Mouse (Mus musculus) forebrain, postnatal 0 days (tissue): ENCODE measurements at regions not wholly inside any gene's neighbourhood (a gene's known extent, or its start where the extent isn't known, plus 50 kb on each side); places are given as distances from the start of the nearest gene placed in this dataset.
A peak's percentile ranks its signal among the peaks of the same experiment; 100 is the strongest.

Source experiments
- ATAC-seq: fragments of 200-750 bp; cut with Nextera tagmentation; 2 replicates; pipeline ENCODE4 v1.8.0; 2017; ENCODE audit warnings: mild to moderate bottlenecking, moderate library complexity
- DNase-seq: peaks from one replicate; pipeline ENCODE4 v3.0.0-alpha.2; 2015
- H3K27ac ChIP-seq: fragments of 300-500 bp; sonication (generic); 2 replicates; pipeline ENCODE4 v1.5.1; 2014; ENCODE audit warnings: low read depth, mild to moderate bottlenecking, antibody characterized with exemption, low read length, moderate library complexity, mixed read lengths
- H3K27me3 ChIP-seq: fragments of 300-500 bp; sonication (generic); 2 replicates; pipeline ENCODE4 v1.6.1; 2014; ENCODE audit warnings: mild to moderate bottlenecking, low read length, mixed read lengths; ENCODE audit not compliant: insufficient read depth
- H3K36me3 ChIP-seq: fragments of 300-500 bp; sonication (generic); 2 replicates; pipeline ENCODE4 v1.6.1; 2014; ENCODE audit warnings: mild to moderate bottlenecking, moderate library complexity; ENCODE audit not compliant: insufficient read depth
- H3K4me1 ChIP-seq: fragments of 300-500 bp; sonication (generic); 2 replicates; pipeline ENCODE4 v1.6.1; 2014; ENCODE audit warnings: antibody characterized with exemption; ENCODE audit not compliant: insufficient read depth
- H3K4me2 ChIP-seq: fragments of 300-500 bp; sonication (generic); 2 replicates; pipeline ENCODE4 v1.6.1; 2014; ENCODE audit warnings: low read depth, mild to moderate bottlenecking, moderate library complexity
- H3K4me3 ChIP-seq: fragments of 300-500 bp; sonication (generic); 2 replicates; pipeline ENCODE4 v1.5.1; 2014; ENCODE audit warnings: low read depth, low read length, mixed read lengths
- H3K9ac ChIP-seq: fragments of 300-500 bp; sonication (generic); 2 replicates; pipeline ENCODE4 v1.6.1; 2014; ENCODE audit warnings: mild to moderate bottlenecking
- H3K9me3 ChIP-seq: fragments of 300-500 bp; sonication (generic); 2 replicates; pipeline ENCODE4 v1.6.1; 2016; ENCODE audit warnings: low read length
- CTCF ChIP-seq: sonication (generic); IDR thresholded peaks from 2 replicates; pipeline ENCODE4 v1.5.1; 2016; ENCODE audit warnings: antibody characterized with exemption, control low read depth, low read depth
- WGBS: fragments of 180-500 bp; shearing (Covaris S2); extraction: QIAGEN DNeasy Blood & Tissue Kit; methylation state at CpG from one replicate; pipeline ENCODE4 v1.1.7; 2014; 5-methylcytosine and 5-hydroxymethylcytosine counted together

DNA sequence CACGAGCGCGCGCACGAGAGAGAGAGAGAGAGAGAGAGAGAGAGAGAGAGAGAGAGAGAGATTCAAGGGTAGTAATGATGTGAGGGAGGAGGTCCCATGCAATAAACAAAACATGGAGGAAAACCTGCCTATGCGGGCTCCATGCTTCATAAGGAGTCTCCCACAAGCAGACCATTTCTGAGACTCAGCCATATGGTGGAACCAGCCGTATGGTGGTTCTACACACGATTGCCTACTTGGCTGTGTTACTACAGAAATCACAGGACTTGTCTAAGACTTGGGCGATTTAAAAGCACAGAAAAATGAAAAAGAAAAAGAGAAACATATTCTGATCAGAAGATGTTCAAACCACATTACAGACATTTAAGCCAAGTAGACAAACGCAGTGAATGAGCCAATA is 142.1 kb downstream of the Ifi44 start:
- WGBS, result 70% methylated on average over 10 of the region's 10 CpGs
- peak; percentile 18 for DNase-seq
- no peak overlapping the region for H3K27ac ChIP-seq
- H3K4me3 ChIP-seq, result no peak overlapping the region
- H3K4me2 ChIP-seq, result no peak overlapping the region
- H3K9me3 ChIP-seq, result no peaks in the 10 kb centered on the region
- no peak for TF ChIP-seq CTCF
- ATAC-seq, result peak; percentile 48; the same call in 1 of the 2 replicates
- H3K4me1 ChIP-seq, result no peaks in the 10 kb centered on the region
- H3K36me3 ChIP-seq, result no peaks in the 10 kb centered on the region
- H3K9ac ChIP-seq, result no peak overlapping the region
- H3K27me3 ChIP-seq, result no peaks in the 10 kb centered on the region

DNA sequence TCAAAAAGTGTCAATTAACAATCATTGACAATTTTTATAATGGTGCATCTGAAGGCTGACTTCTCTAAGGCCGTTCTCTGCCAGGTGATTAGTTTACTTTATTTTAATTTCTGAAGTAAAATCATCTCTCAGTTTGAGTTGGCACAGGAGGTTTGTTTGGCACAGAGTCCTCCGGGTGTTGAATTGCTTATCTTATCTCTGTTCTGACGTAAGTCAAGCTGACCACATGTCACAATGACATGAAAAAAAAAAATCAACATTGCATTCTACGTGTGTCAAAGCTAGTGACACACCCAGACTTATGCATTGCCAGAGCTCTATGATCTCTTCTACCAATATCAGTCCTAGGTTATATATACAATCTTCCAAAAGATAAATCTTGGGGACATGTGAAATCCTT is 146.4 kb downstream of the Ifi44 start:
- Histone ChIP-seq H3K27me3 (no peaks in the 10 kb centered on the region), H3K9me3 (no peaks in the 10 kb centered on the region), H3K9ac (no peak overlapping the region), H3K27ac (no peak overlapping the region), H3K4me1 (no peaks in the 10 kb centered on the region), H3K36me3 (no peaks in the 10 kb centered on the region), H3K4me3 (no peak overlapping the region), H3K4me2 (no peak overlapping the region)
- no peak for ATAC-seq
- WGBS, result 68% methylated on average over 4 of the region's 4 CpGs
- TF ChIP-seq CTCF, result no peak
- DNase-seq, result no peak
